Comparison of ENCODE assay signal across 8 mouse cellular contexts in genomic region chr4:115897901-115898631, GRCm38 (mm10). TPM values are rescaled to one million over a fixed set of nuclear protein-coding genes. Genes with fewer than 3 reads are reported as not detected.
DNase-seq lines count a peak whose midpoint lies in the region; ATAC-seq lines count a peak whose summit lies in the region.

No protein-coding gene starts in this region.

- peak; percentile 76 for ATAC-seq in kidney, embryonic 14.5 days (ENCODE audit: low FRiP score, low TSS enrichment)
- ATAC-seq in common myeloid progenitor, adult 5-6 weeks (replicated peaks; ENCODE audit: low read depth, poor library complexity, severe bottlenecking): peak; percentile 43
- peak; percentile 52 for ATAC-seq in lung, embryonic 16.5 days (ENCODE audit: low read depth)
- no peak for ATAC-seq in inflammation-experienced regulatory T-cells, adult 6 months

- no peaks in the 10 kb centered on the region for H3K36me3 ChIP-seq in kidney, embryonic 14.5 days (ENCODE audit: control insufficient read depth, insufficient read depth, low read length)
- H3K36me3 ChIP-seq in lung, embryonic 16.5 days (ENCODE audit: control insufficient read depth, insufficient read depth, low read length): no peaks in the 10 kb centered on the region

- H3K4me2 ChIP-seq in kidney, embryonic 14.5 days (replicated peaks; ENCODE audit: low read depth, low read length): peak overlapping the region; percentile 59
- peak overlapping the region; percentile 63 for H3K4me2 ChIP-seq in lung, embryonic 16.5 days (ENCODE audit: low read depth, low read length)

- 1% methylated on average over 55 of the region's 56 CpGs for WGBS in kidney, embryonic 14.5 days
- 2% methylated on average over 51 of the region's 56 CpGs for WGBS in lung, embryonic 16.5 days

- peaks cover 7% of the 10 kb centered on the region; the same call in 1 of the 2 replicates for H3K4me1 ChIP-seq in kidney, embryonic 14.5 days (ENCODE audit: control insufficient read depth, insufficient read depth, low read length)
- H3K4me1 ChIP-seq in lung, embryonic 16.5 days (replicated peaks; ENCODE audit: control insufficient read depth, insufficient read depth, low read length): no peaks in the 10 kb centered on the region

- peaks cover 53% of the 10 kb centered on the region for H3K27me3 ChIP-seq in kidney, embryonic 14.5 days (ENCODE audit: control insufficient read depth, insufficient read depth, low read length)
- peaks cover 48% of the 10 kb centered on the region for H3K27me3 ChIP-seq in lung, embryonic 16.5 days (ENCODE audit: control insufficient read depth, insufficient read depth, low read depth, low read length)

- H3K9me3 ChIP-seq in kidney, embryonic 14.5 days (ENCODE audit: control insufficient read depth, low read length): no peaks in the 10 kb centered on the region
- H3K9me3 ChIP-seq in lung, embryonic 16.5 days (ENCODE audit: control insufficient read depth, low read length): no peaks in the 10 kb centered on the region

- no peak for DNase-seq in kidney, postnatal 25 days
- peak; percentile 11 for DNase-seq in heart, postnatal 4 days
- no peak for DNase-seq in urinary bladder, postnatal 10 days (ENCODE audit: low spot score)
- no peak for DNase-seq in adrenal gland, adult 2 months

- peak overlapping the region; percentile 40; the same call in 1 of the 2 replicates for H3K9ac ChIP-seq in kidney, embryonic 14.5 days (ENCODE audit: low read depth, low read length)
- H3K9ac ChIP-seq in lung, embryonic 16.5 days (ENCODE audit: low read length): 0 out of 2 replicates have a peak overlapping the region, but pooled peaks have one; percentile 17

- H3K27ac ChIP-seq in kidney, embryonic 14.5 days (ENCODE audit: low read depth, low read length): no peak overlapping the region
- H3K27ac ChIP-seq in lung, embryonic 16.5 days (ENCODE audit: low read length): no peak overlapping the region

- peak overlapping the region; percentile 30 for H3K4me3 ChIP-seq in kidney, embryonic 14.5 days (ENCODE audit: low read length)
- peak overlapping the region; percentile 39 for H3K4me3 ChIP-seq in lung, embryonic 16.5 days (ENCODE audit: low read length)

RNA-seq across cellular contexts. Expression of gene 6430628N08Rik, which starts 7.6 kb away (rescaled TPM):
- polyA plus RNA-seq in kidney, embryonic 14.5 days (2014; fragmentation: Nextera tagmentation; extraction: Ambion mirVana): not detected in 2 replicates
- not detected in 2 replicates for total RNA-seq in common myeloid progenitor, adult 5-6 weeks (2017)
- not detected for total RNA-seq in heart, postnatal 4 days (2021)
- not detected in 2 replicates for polyA plus RNA-seq in lung, embryonic 16.5 days (2015; fragmentation: Nextera tagmentation; extraction: Ambion mirVana)
- not detected for total RNA-seq in adrenal gland, adult 2 months (2021)
- not detected in 2 replicates for polyA plus RNA-seq in adrenal gland, adult 2 months (2012; rRNA removed)
- polyA plus RNA-seq in inflammation-experienced regulatory T-cells, adult 6 months (2017; shearing (Covaris generic)): not detected

RNA-seq across cellular contexts. Expression of gene Kncn, which starts 13.9 kb away (rescaled TPM):
- polyA plus RNA-seq in kidney, embryonic 14.5 days (2014; fragmentation: Nextera tagmentation; extraction: Ambion mirVana): not detected in 2 replicates
- total RNA-seq in common myeloid progenitor, adult 5-6 weeks (2017): not detected in 2 replicates
- total RNA-seq in heart, postnatal 4 days (2021): not detected
- polyA plus RNA-seq in lung, embryonic 16.5 days (2015; fragmentation: Nextera tagmentation; extraction: Ambion mirVana): not detected in 2 replicates
- total RNA-seq in adrenal gland, adult 2 months (2021): not detected
- polyA plus RNA-seq in adrenal gland, adult 2 months (2012; rRNA removed): 0.10 TPM in 1 of 2 replicates, not detected in the other
- not detected for polyA plus RNA-seq in inflammation-experienced regulatory T-cells, adult 6 months (2017; shearing (Covaris generic))

RNA-seq across cellular contexts. Expression of gene Dmbx1, which starts 41.7 kb away (rescaled TPM):
- polyA plus RNA-seq in kidney, embryonic 14.5 days (2014; fragmentation: Nextera tagmentation; extraction: Ambion mirVana): not detected in 2 replicates
- not detected in 2 replicates for total RNA-seq in common myeloid progenitor, adult 5-6 weeks (2017)
- not detected for total RNA-seq in heart, postnatal 4 days (2021)
- 0.06 and 0.08 TPM in 2 replicates for polyA plus RNA-seq in lung, embryonic 16.5 days (2015; fragmentation: Nextera tagmentation; extraction: Ambion mirVana)
- total RNA-seq in adrenal gland, adult 2 months (2021): not detected
- polyA plus RNA-seq in adrenal gland, adult 2 months (2012; rRNA removed): not detected in 2 replicates
- not detected for polyA plus RNA-seq in inflammation-experienced regulatory T-cells, adult 6 months (2017; shearing (Covaris generic))

RNA-seq across cellular contexts. Expression of gene Mknk1, which starts 59.1 kb away (rescaled TPM):
- 17.6 and 19.6 TPM in 2 replicates for polyA plus RNA-seq in kidney, embryonic 14.5 days (2014; fragmentation: Nextera tagmentation; extraction: Ambion mirVana)
- total RNA-seq in common myeloid progenitor, adult 5-6 weeks (2017): 31.7 and 68.4 TPM in 2 replicates
- total RNA-seq in heart, postnatal 4 days (2021): 10 to 100 TPM; 22.1 to 23.6 TPM
- polyA plus RNA-seq in lung, embryonic 16.5 days (2015; fragmentation: Nextera tagmentation; extraction: Ambion mirVana): 28.1 and 30.1 TPM in 2 replicates
- total RNA-seq in adrenal gland, adult 2 months (2021): 10 to 100 TPM; 36.4 to 41.6 TPM
- polyA plus RNA-seq in adrenal gland, adult 2 months (2012; rRNA removed): 47.0 and 60.2 TPM in 2 replicates
- polyA plus RNA-seq in inflammation-experienced regulatory T-cells, adult 6 months (2017; shearing (Covaris generic)): 10 to 100 TPM; 34.8 to 45.1 (median 41.8) TPM
